Mouse (Mus musculus): ENCODE data around the gene Mrpl37. TPM values are rescaled to one million over a fixed set of nuclear protein-coding genes. Genes with fewer than 3 reads are reported as not detected.

The Mrpl37 gene
- polyA plus RNA-seq, 1 experiment = 41.4 TPM

GRCm38 (mm10) chr4:107012005-107012478 is 54.6 kb downstream of the Mrpl37 start:
- TF ChIP-seq CTCF (IDR thresholded peaks at IDR 0.05; ENCODE audit: low read depth, low read length) (no peak), POLR2A (IDR thresholded peaks at IDR 0.05; ENCODE audit: borderline replicate concordance, low read depth, low read length) (no peak)
- no peak overlapping the region for H3K4me3 ChIP-seq (ENCODE audit: insufficient read depth, low read length)
- H3K27ac ChIP-seq (ENCODE audit: insufficient read depth, low read depth, low read length) = no peak overlapping the region
- peaks cover 29% of the 10 kb centered on the region for H3K4me1 ChIP-seq (ENCODE audit: control insufficient read depth, insufficient read depth, low read length)

- TF ChIP-seq POLR2A (IDR thresholded peaks at IDR 0.05; ENCODE audit: borderline replicate concordance, low read depth, low read length) (no peak), CTCF (IDR thresholded peaks at IDR 0.05; ENCODE audit: low read depth, low read length) (no peak)
- Histone ChIP-seq H3K27ac (ENCODE audit: insufficient read depth, low read depth, low read length) (no peak overlapping the region), H3K4me1 (ENCODE audit: control insufficient read depth, insufficient read depth, low read length) (peaks cover 28% of the 10 kb centered on the region), H3K4me3 (ENCODE audit: insufficient read depth, low read length) (no peak overlapping the region)
Observed at GRCm38 (mm10) chr4:107011325-107012004, 55.2 kb downstream of the Mrpl37 start.

- Histone ChIP-seq H3K4me3 (ENCODE audit: insufficient read depth, low read length) (no peak overlapping the region), H3K27ac (ENCODE audit: insufficient read depth, low read depth, low read length) (no peak overlapping the region), H3K4me1 (ENCODE audit: control insufficient read depth, insufficient read depth, low read length) (peaks cover 40% of the 10 kb centered on the region)
- TF ChIP-seq POLR2A (IDR thresholded peaks at IDR 0.05; ENCODE audit: borderline replicate concordance, low read depth, low read length) (no peak), CTCF (IDR thresholded peaks at IDR 0.05; ENCODE audit: low read depth, low read length) (no peak)
Observed at GRCm38 (mm10) chr4:107009548-107009947, 57.1 kb downstream of the Mrpl37 start.

GRCm38 (mm10) chr4:107008161-107008560 is 58.5 kb downstream of the Mrpl37 start:
- H3K4me3 ChIP-seq (ENCODE audit: insufficient read depth, low read length) = no peak overlapping the region

GRCm38 (mm10) chr4:107007359-107007758 is 59.3 kb downstream of the Mrpl37 start:
- TF ChIP-seq POLR2A (IDR thresholded peaks at IDR 0.05; ENCODE audit: borderline replicate concordance, low read depth, low read length) = no peak
- no peak for TF ChIP-seq CTCF (IDR thresholded peaks at IDR 0.05; ENCODE audit: low read depth, low read length)
- no peak overlapping the region for H3K27ac ChIP-seq (ENCODE audit: insufficient read depth, low read depth, low read length)
- H3K4me3 ChIP-seq (ENCODE audit: insufficient read depth, low read length) = no peak overlapping the region
- H3K4me1 ChIP-seq (ENCODE audit: control insufficient read depth, insufficient read depth, low read length) = peaks cover 27% of the 10 kb centered on the region

More at GRCm38 (mm10) chr4:107008161-107008560, 58.5 kb downstream of the Mrpl37 start:
- peaks cover 34% of the 10 kb centered on the region for H3K4me1 ChIP-seq (ENCODE audit: control insufficient read depth, insufficient read depth, low read length)
- H3K27ac ChIP-seq (ENCODE audit: insufficient read depth, low read depth, low read length) = no peak overlapping the region
- no peak for TF ChIP-seq CTCF (IDR thresholded peaks at IDR 0.05; ENCODE audit: low read depth, low read length)

GRCm38 (mm10) chr4:107006807-107007206 is 59.9 kb downstream of the Mrpl37 start:
- H3K4me1 ChIP-seq (ENCODE audit: control insufficient read depth, insufficient read depth, low read length) = peaks cover 22% of the 10 kb centered on the region
- TF ChIP-seq POLR2A (IDR thresholded peaks at IDR 0.05; ENCODE audit: borderline replicate concordance, low read depth, low read length) = no peak
- TF ChIP-seq CTCF (IDR thresholded peaks at IDR 0.05; ENCODE audit: low read depth, low read length) = no peak
- H3K4me3 ChIP-seq (ENCODE audit: insufficient read depth, low read length) = no peak overlapping the region
- H3K27ac ChIP-seq (ENCODE audit: insufficient read depth, low read depth, low read length) = no peak overlapping the region

- peaks cover 18% of the 10 kb centered on the region for H3K4me1 ChIP-seq (ENCODE audit: control insufficient read depth, insufficient read depth, low read length)
- TF ChIP-seq CTCF (IDR thresholded peaks at IDR 0.05; ENCODE audit: low read depth, low read length) (no peak), POLR2A (IDR thresholded peaks at IDR 0.05; ENCODE audit: borderline replicate concordance, low read depth, low read length) (no peak)
- no peak overlapping the region for H3K27ac ChIP-seq (ENCODE audit: insufficient read depth, low read depth, low read length)
- no peak overlapping the region for H3K4me3 ChIP-seq (ENCODE audit: insufficient read depth, low read length)
Observed at GRCm38 (mm10) chr4:107006229-107006628, 60.4 kb downstream of the Mrpl37 start.

Other genes starting within 250 kb of the Mrpl37 start
- gene Ssbp3, start 156.2 kb downstream of the Mrpl37 start, polyA plus RNA-seq (2012; ENCODE audit: insufficient read depth, insufficient read length, missing spikeins) = 34.8 and 39.3 TPM in 2 replicates
- 5.7 and 7.0 TPM in 2 replicates for gene Cyb5rl, start 120 bp upstream of the Mrpl37 start, polyA plus RNA-seq (2012; ENCODE audit: insufficient read depth, insufficient read length, missing spikeins)
- gene Cdcp2, start 30.0 kb upstream of the Mrpl37 start, polyA plus RNA-seq (2012; ENCODE audit: insufficient read depth, insufficient read length, missing spikeins) = not detected in 2 replicates
- 293 and 296 TPM in 2 replicates for gene Tmem59, start 111.5 kb upstream of the Mrpl37 start, polyA plus RNA-seq (2012; ENCODE audit: insufficient read depth, insufficient read length, missing spikeins)
- 27.9 and 34.4 TPM in 2 replicates for gene Tceanc2, start 112.2 kb upstream of the Mrpl37 start, polyA plus RNA-seq (2012; ENCODE audit: insufficient read depth, insufficient read length, missing spikeins)
- not detected in 2 replicates for gene Ldlrad1, start 142.3 kb upstream of the Mrpl37 start, polyA plus RNA-seq (2012; ENCODE audit: insufficient read depth, insufficient read length, missing spikeins)
- gene Lrrc42, start 186.7 kb upstream of the Mrpl37 start, polyA plus RNA-seq (2012; ENCODE audit: insufficient read depth, insufficient read length, missing spikeins) = 16.1 and 16.8 TPM in 2 replicates
- gene Hspb11, start 186.7 kb upstream of the Mrpl37 start, polyA plus RNA-seq (2012; ENCODE audit: insufficient read depth, insufficient read length, missing spikeins) = 21.1 and 27.3 TPM in 2 replicates
- gene Dio1, start 240.3 kb upstream of the Mrpl37 start, polyA plus RNA-seq (2012; ENCODE audit: insufficient read depth, insufficient read length, missing spikeins) = not detected in 2 replicates
- gene Yipf1, start 247.5 kb upstream of the Mrpl37 start, polyA plus RNA-seq (2012; ENCODE audit: insufficient read depth, insufficient read length, missing spikeins) = 44.1 and 57.6 TPM in 2 replicates